Mouse (Mus musculus) testis, adult 2 months (tissue): ENCODE measurements around the gene Bcas3.

Experiments used
- CTCF ChIP-seq: fragments of 200-500 bp; IDR thresholded peaks from 2 replicates; pipeline ENCODE4 v1.5.1; 2012; ENCODE audit warnings: low read depth, mild to moderate bottlenecking, inconsistent platforms, low read length, moderate library complexity; ENCODE audit not compliant: control insufficient read depth, insufficient read depth, insufficient replicate concordance
- POLR2A ChIP-seq: fragments of 200-500 bp; IDR thresholded peaks from 2 replicates; pipeline ENCODE4 v1.6.1; 2012; ENCODE audit warnings: low read depth, mild to moderate bottlenecking, inconsistent platforms, low read length, moderate library complexity; ENCODE audit not compliant: control insufficient read depth

DNA sequence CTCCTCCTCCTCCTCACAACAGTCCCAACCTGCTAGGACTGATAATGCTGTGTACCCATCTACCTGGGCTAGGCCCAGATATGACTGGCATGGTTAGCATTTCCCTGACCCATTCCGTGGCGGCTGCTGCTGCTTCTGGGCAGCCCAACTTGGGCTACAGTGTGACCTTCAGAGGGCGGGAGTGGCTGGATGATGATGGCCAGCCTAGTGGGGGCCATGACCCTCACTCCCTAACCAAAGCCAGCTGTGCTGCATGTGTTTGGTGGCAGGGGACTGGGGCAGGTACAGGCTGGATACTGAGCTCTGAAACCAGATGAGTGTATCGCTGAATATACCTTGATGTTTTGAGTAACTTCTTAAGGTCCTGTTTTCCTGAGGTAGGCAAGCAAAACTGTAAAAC lies 470.8 kb downstream of the Bcas3 start:
- TF ChIP-seq CTCF: no peak
- TF ChIP-seq POLR2A: no peak
